Mouse (Mus musculus) heart, postnatal 4 days (tissue): ENCODE data around the gene C1qc. TPM values are rescaled to one million over a fixed set of nuclear protein-coding genes. Genes with fewer than 3 reads are reported as not detected.

Source experiments
- DNase-seq: peaks from one replicate; pipeline ENCODE4 v3.0.0; 2021
- total RNA-seq, 2 experiments: library from RNA; stranded (reverse); gene quantifications; 2 replicates each; pipeline ENCODE4 v1.2.3; 2021

Gene C1qc
- 10 to 100 TPM; 11.5 to 13.8 TPM for total RNA-seq

DNA sequence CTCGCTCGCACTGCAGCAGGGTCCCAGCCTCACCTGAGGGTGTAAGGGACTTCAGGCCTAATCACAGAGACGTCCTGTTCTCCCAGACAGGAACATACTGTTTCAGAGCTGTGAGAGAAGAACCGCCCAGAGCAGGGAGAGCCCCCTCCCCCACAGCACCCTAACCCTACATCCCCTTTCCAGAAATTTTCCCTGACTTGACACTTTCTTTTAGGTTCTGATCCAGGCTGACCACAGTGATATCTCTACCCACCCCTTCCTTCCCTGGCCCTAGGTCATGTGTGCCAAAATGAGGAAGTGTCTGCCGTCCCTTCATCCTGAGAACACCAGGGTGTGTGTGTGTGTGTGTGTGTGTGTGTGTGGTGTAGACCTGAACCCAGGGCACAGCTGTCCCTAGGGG lies at the start of gene C1qc:
TSS of gene C1qc (minus strand) at position 255 of the 400 bp plus-strand sequence.
- no peak for DNase-seq

- DNase-seq: no peak
Observed at GRCm38 (mm10) chr4:136937935-136938334, 45.1 kb upstream of the C1qc start.

- no peak for DNase-seq
Observed at GRCm38 (mm10) chr4:136937344-136937743, 44.5 kb upstream of the C1qc start.

- peak; percentile 21 for DNase-seq
Observed at GRCm38 (mm10) chr4:136934746-136935613, 42.1 kb upstream of the C1qc start.

- DNase-seq: no peak
Observed at GRCm38 (mm10) chr4:136930474-136930873, 37.6 kb upstream of the C1qc start.

DNA sequence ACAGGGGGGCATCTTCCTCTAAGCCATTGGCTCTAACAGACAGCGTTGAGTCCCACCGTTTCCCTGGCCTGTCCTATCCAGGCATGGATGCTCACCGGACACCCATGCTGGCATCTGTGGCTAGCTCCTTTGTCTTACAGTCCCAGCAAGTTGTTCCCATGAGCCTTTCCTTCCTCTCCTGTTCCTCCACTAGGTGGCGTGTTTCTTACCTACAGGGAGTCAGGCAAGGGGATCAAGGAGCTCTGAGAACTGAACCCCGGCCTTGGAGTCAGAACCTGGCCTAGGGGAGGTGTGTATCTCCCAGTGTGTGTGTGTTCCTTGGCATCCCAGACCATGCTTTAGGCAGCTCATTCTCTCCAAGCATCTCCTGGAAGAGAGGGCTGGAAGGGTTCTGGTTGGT lies 36.1 kb upstream of the C1qc start:
- peak; percentile 20 for DNase-seq

DNA sequence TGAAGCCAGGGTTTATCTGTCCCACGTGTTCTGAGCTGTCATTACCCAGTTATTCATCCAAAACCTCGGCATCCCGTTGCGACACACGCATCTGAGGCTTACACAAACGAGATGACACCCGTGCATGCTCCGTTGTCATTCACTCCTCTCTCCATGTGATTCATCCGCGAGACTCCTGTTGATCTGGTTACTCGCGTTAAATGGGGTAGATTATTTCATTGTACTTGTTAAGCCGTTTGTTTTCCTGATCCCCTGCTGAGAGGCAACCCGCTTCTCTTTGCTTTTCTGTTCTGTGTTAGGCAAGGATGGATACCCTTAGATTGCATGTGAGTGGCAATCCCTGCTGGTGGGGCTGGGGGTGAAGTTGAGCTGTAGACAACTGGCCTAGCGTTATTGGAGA lies 32.9 kb upstream of the C1qc start:
- DNase-seq: no peak

GRCm38 (mm10) chr4:136924529-136924928 lies 31.7 kb upstream of the C1qc start:
- peak; percentile 85 for DNase-seq

GRCm38 (mm10) chr4:136919526-136919925 lies 26.7 kb upstream of the C1qc start:
- no peak for DNase-seq

DNA sequence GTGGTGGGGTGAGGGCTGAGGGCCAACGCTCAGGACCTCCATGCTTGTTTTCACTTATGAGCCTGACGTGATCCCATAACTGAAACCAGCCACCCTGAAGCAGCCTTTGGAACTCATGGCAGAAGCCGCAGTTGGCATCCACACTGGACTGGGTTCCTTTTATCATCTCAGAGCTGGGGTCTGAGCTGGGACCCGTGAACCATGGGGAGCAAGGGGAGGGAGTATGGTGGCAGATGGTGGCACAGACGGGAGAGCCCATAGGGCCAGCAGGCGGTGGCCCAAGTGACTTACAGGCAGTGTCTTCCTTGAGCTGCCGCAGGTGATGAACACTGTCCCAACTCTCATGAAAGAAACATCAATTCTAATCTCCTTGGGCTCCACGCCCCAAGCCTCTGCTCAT lies 26.0 kb upstream of the C1qc start:
- no peak for DNase-seq

DNA sequence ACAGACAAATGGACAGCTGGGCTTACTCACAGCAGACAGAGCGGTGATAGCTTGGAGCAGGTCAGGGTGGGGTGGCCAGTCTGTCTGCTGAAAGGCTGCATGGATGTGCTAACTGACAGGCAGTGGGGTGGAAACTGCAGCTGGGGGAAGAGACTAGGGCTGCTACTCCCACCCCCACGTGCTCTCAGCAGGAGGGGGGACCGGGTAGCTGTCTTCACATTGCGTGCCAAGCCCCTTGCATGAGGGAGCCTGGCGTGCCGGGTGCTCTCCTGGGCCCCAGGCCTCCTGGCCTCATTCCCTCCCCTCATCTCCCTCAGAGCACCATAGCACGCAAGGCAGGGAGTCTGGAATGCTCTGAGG lies 24.3 kb upstream of the C1qc start:
- DNase-seq: no peak

GRCm38 (mm10) chr4:136916359-136917164 lies 23.7 kb upstream of the C1qc start:
- no peak for DNase-seq

- no peak for DNase-seq
Observed at GRCm38 (mm10) chr4:136912841-136913240, 20.0 kb upstream of the C1qc start.

DNA sequence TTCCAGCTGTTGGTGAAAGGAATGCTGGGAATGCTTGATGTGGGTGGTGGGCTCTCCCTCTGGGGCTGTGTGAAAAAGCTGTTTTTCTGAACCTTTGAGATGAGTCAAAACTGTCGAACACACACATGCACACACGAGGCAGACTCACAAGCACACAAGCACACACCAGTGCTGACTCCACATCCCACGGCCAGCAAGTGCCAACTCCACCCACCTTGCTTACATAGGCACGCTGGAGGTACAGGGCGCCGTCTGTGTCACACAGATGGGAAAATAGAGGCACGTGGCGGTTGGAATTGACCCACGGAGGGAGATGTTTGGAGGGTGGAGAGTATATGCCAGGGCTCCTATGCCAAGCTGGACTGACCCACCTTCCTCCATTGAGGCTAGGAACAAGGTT lies 18.9 kb upstream of the C1qc start:
- no peak for DNase-seq

DNA sequence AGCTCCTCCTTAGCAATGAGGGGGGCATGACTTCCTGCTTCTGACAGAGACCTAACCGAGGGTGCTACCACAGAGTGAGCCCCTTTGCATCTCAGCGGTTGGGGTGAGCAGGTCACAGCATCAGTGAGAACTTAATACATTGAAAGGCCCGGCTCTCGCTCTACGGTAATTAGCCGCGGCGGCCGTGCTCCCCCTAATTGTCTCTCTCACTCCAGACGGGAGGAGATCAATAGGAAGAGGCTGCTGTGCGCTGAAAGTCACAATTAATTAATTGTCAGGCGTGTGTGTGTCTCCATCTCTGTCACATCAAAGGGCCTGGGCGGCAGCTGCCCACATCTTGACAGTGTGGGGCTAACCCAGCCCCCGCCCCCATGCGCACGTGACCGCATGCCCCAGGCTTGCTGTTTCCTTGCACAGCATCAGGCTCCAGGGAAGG lies 18.4 kb upstream of the C1qc start:
- DNase-seq: no peak

DNA sequence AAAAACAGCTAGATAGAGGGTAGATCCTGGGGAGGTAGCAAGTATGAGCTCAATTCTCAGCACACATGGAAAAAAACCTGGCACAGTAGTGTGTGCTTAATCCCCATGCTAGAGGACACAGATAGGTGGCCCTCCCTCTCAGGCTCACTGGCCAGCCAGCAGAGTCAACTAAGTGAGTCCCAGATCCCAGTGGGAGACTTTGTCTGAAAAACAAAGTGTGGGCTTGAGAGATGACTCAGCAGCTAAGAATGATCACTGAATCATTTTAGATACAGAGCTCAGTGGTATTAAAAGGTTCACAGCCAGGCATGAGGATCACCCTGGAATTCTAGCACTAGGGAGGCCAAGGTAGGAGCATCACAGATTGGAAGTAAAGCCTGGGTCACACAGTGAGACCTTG lies 14.9 kb upstream of the C1qc start:
- no peak for DNase-seq

- DNase-seq: peak; percentile 76
Observed at GRCm38 (mm10) chr4:136907033-136907432, 14.2 kb upstream of the C1qc start.

- DNase-seq: no peak
Observed at GRCm38 (mm10) chr4:136904767-136905539, 12.1 kb upstream of the C1qc start.

- DNase-seq: no peak
Observed at GRCm38 (mm10) chr4:136899154-136899553, 6.3 kb upstream of the C1qc start.

GRCm38 (mm10) chr4:136898637-136899036 lies 5.8 kb upstream of the C1qc start, which contains the start of gene C1qa:
C1qa (minus strand) TSS chr4:136898803.
- no peak for DNase-seq

DNA sequence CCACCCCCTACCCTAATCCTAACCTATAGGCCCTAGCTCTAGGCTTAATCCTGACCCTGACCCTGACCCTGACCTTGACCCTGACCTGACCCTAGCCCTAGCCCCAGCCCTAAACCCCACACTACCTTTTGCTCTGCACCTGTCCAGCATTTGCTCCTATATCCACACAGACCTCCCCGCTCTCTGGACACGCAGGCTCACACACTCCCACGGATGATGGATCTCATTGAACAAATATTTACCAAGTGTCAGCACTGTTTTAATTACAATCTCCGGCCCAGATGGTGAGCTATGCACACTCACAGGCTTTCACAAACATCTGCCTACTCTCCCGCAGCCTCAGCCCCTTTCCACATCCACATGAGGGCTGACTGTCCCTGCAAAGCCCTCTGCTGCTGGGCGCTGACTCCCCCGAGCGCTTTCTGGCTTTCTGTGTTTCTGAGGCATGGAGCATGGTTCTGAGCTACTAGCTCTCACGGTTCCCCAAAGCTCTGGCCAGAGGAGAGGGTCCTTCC lies 5.3 kb upstream of the C1qc start:
- DNase-seq: no peak

DNA sequence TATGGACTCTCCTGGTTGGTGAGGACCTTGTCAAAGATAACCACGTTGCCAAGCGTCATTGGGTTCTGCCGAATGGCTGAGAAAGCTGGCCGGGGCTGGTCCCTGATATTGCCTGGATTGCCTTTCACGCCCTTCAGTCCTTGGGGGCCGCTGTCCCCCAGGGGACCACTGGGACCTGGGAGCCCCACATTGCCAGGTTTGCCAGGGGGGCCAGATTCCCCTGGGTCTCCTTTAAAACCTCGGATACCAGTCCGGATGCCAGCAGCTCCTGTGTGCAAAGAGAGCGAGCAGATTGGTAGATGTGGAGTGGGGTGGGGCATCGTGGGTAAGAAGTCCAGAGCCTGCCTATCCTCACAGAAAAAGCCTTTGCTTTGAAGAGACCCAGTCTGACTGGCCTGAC lies 3.6 kb upstream of the C1qc start:
- DNase-seq: no peak

GRCm38 (mm10) chr4:136895861-136896260 lies 3.0 kb upstream of the C1qc start:
- DNase-seq: no peak
